Mouse (Mus musculus): ENCODE data around the gene Tspan33.

DNA sequence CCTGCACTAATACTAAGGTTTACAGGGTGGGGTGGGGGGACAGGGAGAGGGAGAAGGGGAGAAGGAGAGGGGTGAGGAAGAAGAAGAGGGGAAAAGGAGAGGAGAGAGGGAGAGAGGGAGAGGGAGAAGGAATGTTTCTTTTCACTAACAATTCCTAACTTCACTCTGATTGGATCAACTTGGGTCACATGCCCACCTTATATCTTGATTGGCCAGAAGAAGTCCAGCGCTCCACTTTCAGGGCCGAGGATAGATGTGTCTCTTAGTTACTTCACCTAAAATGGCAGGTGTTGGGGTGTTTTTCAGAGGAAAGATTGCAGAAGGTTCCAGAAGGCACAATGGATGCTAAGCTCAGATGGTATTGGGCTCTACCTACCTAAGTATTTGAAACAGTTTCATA is 20.3 kb upstream of the Tspan33 start:
- TF ChIP-seq MAFK (IDR thresholded peaks at IDR 0.05; ENCODE audit: insufficient read depth, low read depth, low read length): no peak
- TF ChIP-seq ZC3H11A (IDR thresholded peaks at IDR 0.05; ENCODE audit: borderline replicate concordance, low read depth, low read length): no peak
- TF ChIP-seq ZNF384 (IDR thresholded peaks at IDR 0.05; ENCODE audit: low read depth, low read length): no peak
- no peak for TF ChIP-seq CHD2 (IDR thresholded peaks at IDR 0.05; ENCODE audit: low read depth, low read length)
- TF ChIP-seq HCFC1 (IDR thresholded peaks at IDR 0.05; ENCODE audit: borderline replicate concordance, insufficient read depth, low read length): no peak
